Mouse (Mus musculus): ENCODE measurements around the gene Spc24.

DNA sequence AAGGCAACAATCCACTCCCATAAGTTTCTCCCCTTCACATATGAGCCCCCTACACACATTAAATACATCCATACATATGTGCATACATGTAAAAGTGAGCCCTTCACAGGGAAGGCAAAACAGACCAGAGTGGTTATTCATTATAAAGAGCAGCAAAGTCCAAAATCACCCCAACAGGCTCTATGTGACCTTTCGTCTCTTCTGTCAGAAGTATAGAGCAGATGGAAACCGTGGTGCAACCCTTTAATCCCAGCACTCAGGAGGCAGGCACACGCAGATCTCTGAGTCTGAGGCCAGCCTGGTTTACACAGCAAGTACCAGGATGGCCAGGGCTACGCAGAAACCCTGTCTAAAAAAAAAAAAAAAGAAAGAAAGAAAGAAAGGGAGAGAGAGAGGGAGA, 54.0 kb downstream of the Spc24 start:
- TF ChIP-seq HCFC1 (IDR thresholded peaks at IDR 0.05; ENCODE audit: borderline replicate concordance, insufficient read depth, low read length), result no peak
- no peak for TF ChIP-seq MAFK (IDR thresholded peaks at IDR 0.05; ENCODE audit: insufficient read depth, low read depth, low read length)
- no peak for TF ChIP-seq CHD2 (IDR thresholded peaks at IDR 0.05; ENCODE audit: low read depth, low read length)
- TF ChIP-seq ZNF384 (IDR thresholded peaks at IDR 0.05; ENCODE audit: low read depth, low read length), result no peak
- no peak for TF ChIP-seq ZC3H11A (IDR thresholded peaks at IDR 0.05; ENCODE audit: borderline replicate concordance, low read depth, low read length)

All from ES-E14 (cell line).